Mouse (Mus musculus) naive thymus-derived CD4-positive, alpha-beta T cell, adult 2 months (primary cell): ENCODE measurements around the gene Olfr323.
A peak's percentile ranks its signal among the peaks of the same experiment; 100 is the strongest.

Experiments used
- DNase-seq: peaks from one replicate; pipeline ENCODE4 v3.0.0-alpha.2; 2011; ENCODE audit warnings: low read depth

Gene Olfr323

GRCm38 (mm10) chr11:58630401-58630800 is at the start of gene Olfr323:
Olfr323 (minus strand) TSS chr11:58630501.
- no peak for DNase-seq

- no peak for DNase-seq
These were observed 41.5 kb upstream of the Olfr323 start for GRCm38 (mm10) chr11:58671825-58672224.

- DNase-seq: no peak
These were observed 39.0 kb upstream of the Olfr323 start for GRCm38 (mm10) chr11:58669252-58669651.

- no peak for DNase-seq
These were observed 28.3 kb upstream of the Olfr323 start, which contains the start of gene Olfr322 for GRCm38 (mm10) chr11:58658596-58658995. Olfr322 (plus strand) TSS chr11:58658782.

- no peak for DNase-seq
These were observed 24.9 kb upstream of the Olfr323 start for GRCm38 (mm10) chr11:58655151-58655550.

GRCm38 (mm10) chr11:58643350-58643749 is 13.0 kb upstream of the Olfr323 start:
- DNase-seq: peak; percentile 64

GRCm38 (mm10) chr11:58641638-58642358 is 11.5 kb upstream of the Olfr323 start:
- DNase-seq: no peak

- DNase-seq: no peak
These were observed 10.8 kb upstream of the Olfr323 start for GRCm38 (mm10) chr11:58641057-58641456.

- no peak for DNase-seq
These were observed 10.1 kb upstream of the Olfr323 start, which contains the start of gene Trim58 for GRCm38 (mm10) chr11:58640272-58640867. Trim58 (plus strand) TSS chr11:58640465.

GRCm38 (mm10) chr11:58638176-58638701 is 7.9 kb upstream of the Olfr323 start:
- no peak for DNase-seq

- peak; percentile 60 for DNase-seq
These were observed 6.2 kb upstream of the Olfr323 start for GRCm38 (mm10) chr11:58636376-58636977.

GRCm38 (mm10) chr11:58634878-58635277 is 4.6 kb upstream of the Olfr323 start:
- no peak for DNase-seq

GRCm38 (mm10) chr11:58626146-58626545 is 4.2 kb downstream of the Olfr323 start:
- DNase-seq: no peak

GRCm38 (mm10) chr11:58618793-58619192 is 11.5 kb downstream of the Olfr323 start:
- DNase-seq: no peak

GRCm38 (mm10) chr11:58618369-58618768 is 11.9 kb downstream of the Olfr323 start:
- no peak for DNase-seq

GRCm38 (mm10) chr11:58615975-58616374 is 14.3 kb downstream of the Olfr323 start, which contains the start of gene 2210407C18Rik:
2210407C18Rik (minus strand) TSS chr11:58616075.
- DNase-seq: no peak

- DNase-seq: no peak
These were observed 15.8 kb downstream of the Olfr323 start for GRCm38 (mm10) chr11:58614526-58614925.

- no peak for DNase-seq
These were observed 16.9 kb downstream of the Olfr323 start for GRCm38 (mm10) chr11:58613359-58613758.

GRCm38 (mm10) chr11:58607030-58607429 is 23.3 kb downstream of the Olfr323 start:
- DNase-seq: no peak

- no peak for DNase-seq
These were observed 24.0 kb downstream of the Olfr323 start for GRCm38 (mm10) chr11:58606177-58606919.

GRCm38 (mm10) chr11:58605228-58605627 is 25.1 kb downstream of the Olfr323 start:
- no peak for DNase-seq

GRCm38 (mm10) chr11:58604688-58605087 is 25.6 kb downstream of the Olfr323 start:
- no peak for DNase-seq
